Mouse (Mus musculus) 3134 (cell line): ENCODE data around the gene Gm6525.

Source experiments
- DNase-seq: peaks from one replicate; pipeline ENCODE4 v3.0.0-alpha.2; 2011; ENCODE audit warnings: low spot score; ENCODE audit not compliant: insufficient read length; ENCODE audit errors: extremely low read depth

Gm6525 gene

GRCm38 (mm10) chr3:84173581-84174154, at the start of gene Gm6525:
Gene Gm6525 (plus strand): TSS chr3:84174104.
- DNase-seq: no peak

- DNase-seq: no peak
Observed at GRCm38 (mm10) chr3:84125704-84126289, 48.1 kb upstream of the Gm6525 start.

GRCm38 (mm10) chr3:84126721-84127120, 47.2 kb upstream of the Gm6525 start:
- DNase-seq: no peak

GRCm38 (mm10) chr3:84127431-84127830, 46.5 kb upstream of the Gm6525 start:
- DNase-seq: no peak

GRCm38 (mm10) chr3:84128871-84129870, 44.7 kb upstream of the Gm6525 start:
- DNase-seq: no peak

- no peak for DNase-seq
Observed at GRCm38 (mm10) chr3:84130776-84131175, 43.1 kb upstream of the Gm6525 start.

GRCm38 (mm10) chr3:84131369-84131768, 42.5 kb upstream of the Gm6525 start:
- no peak for DNase-seq

GRCm38 (mm10) chr3:84135387-84135786, 38.5 kb upstream of the Gm6525 start:
- DNase-seq: no peak

GRCm38 (mm10) chr3:84135933-84136332, 38.0 kb upstream of the Gm6525 start:
- no peak for DNase-seq

GRCm38 (mm10) chr3:84136509-84136908, 37.4 kb upstream of the Gm6525 start:
- no peak for DNase-seq

GRCm38 (mm10) chr3:84140947-84141346, 33.0 kb upstream of the Gm6525 start:
- DNase-seq: no peak

GRCm38 (mm10) chr3:84149831-84150230, 24.1 kb upstream of the Gm6525 start:
- DNase-seq: no peak

GRCm38 (mm10) chr3:84154721-84155141, 19.2 kb upstream of the Gm6525 start:
- peak; percentile 13 for DNase-seq

GRCm38 (mm10) chr3:84155146-84155545, 18.8 kb upstream of the Gm6525 start:
- no peak for DNase-seq

GRCm38 (mm10) chr3:84155558-84156006, 18.3 kb upstream of the Gm6525 start, which contains the start of gene Mnd1:
Gene Mnd1 (minus strand): TSS chr3:84155786.
- peak; percentile 98 for DNase-seq

GRCm38 (mm10) chr3:84156105-84156504, 17.8 kb upstream of the Gm6525 start:
- no peak for DNase-seq

GRCm38 (mm10) chr3:84157011-84157410, 16.9 kb upstream of the Gm6525 start:
- DNase-seq: no peak

- DNase-seq: no peak
Observed at GRCm38 (mm10) chr3:84157559-84158350, 16.1 kb upstream of the Gm6525 start.

- no peak for DNase-seq
Observed at GRCm38 (mm10) chr3:84165391-84165790, 8.5 kb upstream of the Gm6525 start.

GRCm38 (mm10) chr3:84166073-84166472, 7.8 kb upstream of the Gm6525 start:
- DNase-seq: no peak
